Mouse (Mus musculus): ENCODE results near the gene Pepd. TPM values are rescaled to one million over a fixed set of nuclear protein-coding genes. Genes with fewer than 3 reads are reported as not detected.
A peak's percentile ranks its signal among the peaks of the same experiment; 100 is the strongest.

Gene Pepd
- polyA plus RNA-seq, 1 experiment from 2014 or later, result 53.4 TPM

DNA sequence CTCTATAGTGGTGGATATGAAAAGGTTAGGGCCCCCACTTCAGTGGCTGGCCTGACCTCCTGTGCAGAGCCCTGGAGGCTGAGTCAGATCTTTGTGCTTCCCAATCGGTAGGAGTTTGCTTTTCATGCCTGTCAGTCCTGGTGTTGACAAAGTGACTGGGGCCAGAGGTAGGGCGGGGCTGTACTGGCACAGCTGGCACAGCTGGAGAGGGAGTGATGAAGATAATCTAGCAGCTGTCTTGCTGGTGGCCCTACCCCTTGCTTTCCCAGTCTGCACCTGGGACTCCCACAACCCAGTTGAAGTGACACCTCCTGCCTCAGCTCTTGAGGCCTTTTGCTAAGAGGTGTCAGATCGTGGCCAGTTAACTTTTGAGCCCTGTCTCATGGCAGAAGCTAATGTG, 21.0 kb downstream of the Pepd start:
- Histone ChIP-seq H3K9ac (no peak overlapping the region), H3K36me3 (peaks cover 41% of the 10 kb centered on the region), H3K4me1 (peaks cover 15% of the 10 kb centered on the region), H3K27me3 (no peaks in the 10 kb centered on the region), H3K4me2 (no peak overlapping the region), H3K9me3 (peaks cover 4% of the 10 kb centered on the region; the same call in 1 of the 2 replicates), H3K4me3 (no peak overlapping the region), H3K27ac (no peak overlapping the region)
- 54% methylated on average over 3 of the region's 3 CpGs for WGBS
- ATAC-seq (ENCODE audit: insufficient number of reproducible peaks, insufficient read depth, low FRiP score, low TSS enrichment, low read depth), result no peak

DNA sequence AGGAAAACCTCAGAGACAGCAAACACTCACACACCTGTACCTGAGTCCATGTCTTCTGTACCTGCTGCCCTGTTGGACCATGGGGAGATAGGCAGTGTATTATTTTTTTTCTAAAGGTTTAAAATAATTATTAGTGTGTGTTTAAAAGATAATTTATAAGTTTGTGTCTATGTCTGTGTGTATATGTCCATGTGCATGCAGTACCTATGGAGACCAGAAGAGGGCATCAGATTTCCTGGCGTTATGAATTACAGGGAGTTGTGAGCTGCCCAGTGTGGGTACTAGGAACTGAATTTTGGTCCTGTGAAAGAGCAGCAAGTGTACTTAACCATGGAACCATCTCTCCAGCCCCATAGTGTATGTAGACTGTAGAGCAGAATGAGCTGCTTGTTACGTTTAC, 24.2 kb downstream of the Pepd start:
- no peak for ATAC-seq (ENCODE audit: insufficient number of reproducible peaks, insufficient read depth, low FRiP score, low TSS enrichment, low read depth)
- 91% methylated on average over 2 of the region's 2 CpGs for WGBS

DNA sequence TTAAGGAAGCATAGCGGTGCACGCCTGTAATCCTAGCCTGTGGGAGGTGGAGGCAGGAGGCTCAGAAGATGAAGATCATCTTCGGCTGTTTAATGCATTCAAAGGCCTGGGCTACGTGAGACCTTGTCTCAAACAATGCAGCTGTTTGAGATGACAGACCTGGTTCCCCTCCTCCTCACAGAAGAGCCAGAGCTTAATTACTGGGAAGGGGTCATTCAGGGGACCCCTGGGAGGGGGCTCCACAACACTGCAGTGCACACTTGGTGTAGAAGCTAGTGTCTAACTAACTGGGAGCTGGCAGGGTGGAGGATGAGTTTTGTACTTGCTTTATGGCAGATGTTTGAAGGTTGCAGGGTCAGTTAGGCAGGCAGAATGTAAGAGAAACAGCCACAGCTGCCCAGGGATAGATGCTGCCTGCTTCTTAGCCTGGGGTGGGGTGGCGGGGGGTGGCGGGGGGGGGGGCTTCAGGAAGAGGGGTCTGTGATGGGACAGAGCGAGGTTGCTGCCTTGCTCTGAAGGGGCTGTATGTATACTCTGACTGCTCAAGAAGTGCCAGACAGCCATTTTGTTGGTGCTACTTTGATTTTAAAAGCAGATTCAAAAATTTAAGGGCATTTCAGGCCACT, 26.6 kb downstream of the Pepd start:
- 32% methylated on average over 7 of the region's 7 CpGs for WGBS

More for the DNA sequence above, 24.2 kb downstream of the Pepd start:
- Histone ChIP-seq H3K9me3 (peaks cover 4% of the 10 kb centered on the region; the same call in 1 of the 2 replicates), H3K27ac (no peak overlapping the region), H3K27me3 (no peaks in the 10 kb centered on the region), H3K4me2 (no peak overlapping the region), H3K4me1 (peaks cover 21% of the 10 kb centered on the region), H3K4me3 (no peak overlapping the region), H3K9ac (no peak overlapping the region), H3K36me3 (peaks cover 41% of the 10 kb centered on the region)

GRCm38 (mm10) chr7:34939262-34939951, 27.2 kb downstream of the Pepd start:
- Histone ChIP-seq H3K9ac (0 out of 2 replicates have a peak overlapping the region, but pooled peaks have one; percentile 36), H3K4me3 (no peak overlapping the region), H3K4me1 (peaks cover 21% of the 10 kb centered on the region), H3K9me3 (peaks cover 4% of the 10 kb centered on the region; the same call in 1 of the 2 replicates), H3K27ac (peak overlapping the region; percentile 68), H3K36me3 (peaks cover 48% of the 10 kb centered on the region), H3K4me2 (0 out of 2 replicates have a peak overlapping the region, but pooled peaks have one; percentile 11), H3K27me3 (no peaks in the 10 kb centered on the region)
- WGBS, result 26% methylated on average over 14 of the region's 14 CpGs
- peak; percentile 59; the same call in 1 of the 2 replicates for ATAC-seq (ENCODE audit: insufficient number of reproducible peaks, insufficient read depth, low FRiP score, low TSS enrichment, low read depth)

More for the DNA sequence above, 26.6 kb downstream of the Pepd start:
- no peak overlapping the region for H3K4me2 ChIP-seq
- no peaks in the 10 kb centered on the region for H3K27me3 ChIP-seq
- no peak; the same call in 1 of the 2 replicates for ATAC-seq (ENCODE audit: insufficient number of reproducible peaks, insufficient read depth, low FRiP score, low TSS enrichment, low read depth)
- peaks cover 48% of the 10 kb centered on the region for H3K36me3 ChIP-seq
- H3K9me3 ChIP-seq, result peaks cover 4% of the 10 kb centered on the region; the same call in 1 of the 2 replicates
- no peak overlapping the region for H3K4me3 ChIP-seq
- peaks cover 21% of the 10 kb centered on the region for H3K4me1 ChIP-seq
- peak overlapping the region; percentile 68 for H3K27ac ChIP-seq
- H3K9ac ChIP-seq, result 0 out of 2 replicates have a peak overlapping the region, but pooled peaks have one; percentile 36

DNA sequence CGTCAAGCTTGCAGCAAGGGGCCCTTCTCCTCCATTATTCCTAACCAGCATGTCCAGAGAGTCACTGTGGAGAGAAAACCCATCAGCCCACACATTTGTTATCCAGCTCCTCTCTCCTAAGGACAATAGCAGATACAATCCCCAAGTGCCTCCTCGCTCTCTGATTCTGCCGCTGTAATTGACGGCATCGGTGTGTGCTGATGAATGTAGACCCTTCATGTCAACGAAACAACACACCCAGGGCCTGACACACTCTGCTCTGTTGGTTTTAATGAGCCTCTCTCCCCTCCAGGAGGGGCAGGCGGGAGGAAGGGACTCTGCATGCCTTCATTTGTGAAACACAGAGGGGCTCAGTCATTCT, 27.8 kb downstream of the Pepd start:
- H3K27me3 ChIP-seq, result no peaks in the 10 kb centered on the region
- H3K4me1 ChIP-seq, result peaks cover 21% of the 10 kb centered on the region
- H3K9me3 ChIP-seq, result peaks cover 4% of the 10 kb centered on the region; the same call in 1 of the 2 replicates
- H3K36me3 ChIP-seq, result peaks cover 45% of the 10 kb centered on the region
- H3K4me2 ChIP-seq, result no peak overlapping the region
- H3K9ac ChIP-seq, result no peak overlapping the region
- ATAC-seq (ENCODE audit: insufficient number of reproducible peaks, insufficient read depth, low FRiP score, low TSS enrichment, low read depth), result no peak
- 29% methylated on average over 7 of the region's 7 CpGs for WGBS
- H3K4me3 ChIP-seq, result no peak overlapping the region
- H3K27ac ChIP-seq, result peak overlapping the region; percentile 68

- Histone ChIP-seq H3K27ac (no peak overlapping the region), H3K9ac (no peak overlapping the region), H3K9me3 (no peaks in the 10 kb centered on the region), H3K27me3 (no peaks in the 10 kb centered on the region), H3K4me2 (no peak overlapping the region), H3K4me1 (peaks cover 16% of the 10 kb centered on the region), H3K36me3 (peaks cover 48% of the 10 kb centered on the region), H3K4me3 (no peak overlapping the region)
- ATAC-seq (ENCODE audit: insufficient number of reproducible peaks, insufficient read depth, low FRiP score, low TSS enrichment, low read depth), result no peak
- WGBS, result 74% methylated on average over 4 of the region's 4 CpGs
Measured at GRCm38 (mm10) chr7:34943581-34944123, 31.5 kb downstream of the Pepd start.

- no peaks in the 10 kb centered on the region for H3K27me3 ChIP-seq
- H3K9me3 ChIP-seq, result no peaks in the 10 kb centered on the region
- no peak overlapping the region for H3K4me2 ChIP-seq
- peaks cover 48% of the 10 kb centered on the region for H3K36me3 ChIP-seq
- no peaks in the 10 kb centered on the region for H3K4me1 ChIP-seq
- H3K27ac ChIP-seq, result no peak overlapping the region
- ATAC-seq (ENCODE audit: insufficient number of reproducible peaks, insufficient read depth, low FRiP score, low TSS enrichment, low read depth), result no peak
- no peak overlapping the region for H3K9ac ChIP-seq
- 79% methylated on average over 7 of the region's 7 CpGs for WGBS
- H3K4me3 ChIP-seq, result no peak overlapping the region
Measured at GRCm38 (mm10) chr7:34946269-34946925, 34.2 kb downstream of the Pepd start.

DNA sequence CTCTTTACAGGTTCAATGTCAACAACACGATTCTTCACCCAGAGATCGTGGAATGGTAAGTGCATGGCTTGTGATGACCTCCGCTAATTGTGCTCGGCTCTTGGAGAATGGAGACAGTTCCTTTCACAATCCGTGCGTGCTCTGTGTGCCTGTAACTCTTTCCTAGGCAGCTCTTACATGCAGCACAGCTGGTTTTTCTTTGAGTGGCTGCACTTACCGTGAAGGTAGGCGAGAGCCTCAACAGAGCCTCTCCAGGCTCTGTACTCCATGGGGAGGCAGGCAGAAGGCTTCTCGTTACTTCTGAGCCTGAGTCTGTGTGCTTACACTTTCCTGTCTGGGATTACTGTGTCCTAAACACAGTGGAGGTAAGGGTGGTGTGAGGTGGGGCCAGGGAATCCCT, 42.4 kb downstream of the Pepd start:
- no peak overlapping the region for H3K27ac ChIP-seq
- H3K4me3 ChIP-seq, result no peak overlapping the region
- peaks cover 3% of the 10 kb centered on the region; the same call in 1 of the 2 replicates for H3K4me1 ChIP-seq
- no peaks in the 10 kb centered on the region for H3K27me3 ChIP-seq
- peaks cover 18% of the 10 kb centered on the region; the same call in 1 of the 2 replicates for H3K36me3 ChIP-seq
- WGBS, result 79% methylated on average over 9 of the region's 9 CpGs
- H3K9ac ChIP-seq, result no peak overlapping the region
- no peaks in the 10 kb centered on the region for H3K9me3 ChIP-seq
- ATAC-seq (ENCODE audit: insufficient number of reproducible peaks, insufficient read depth, low FRiP score, low TSS enrichment, low read depth), result no peak
- no peak overlapping the region for H3K4me2 ChIP-seq

DNA sequence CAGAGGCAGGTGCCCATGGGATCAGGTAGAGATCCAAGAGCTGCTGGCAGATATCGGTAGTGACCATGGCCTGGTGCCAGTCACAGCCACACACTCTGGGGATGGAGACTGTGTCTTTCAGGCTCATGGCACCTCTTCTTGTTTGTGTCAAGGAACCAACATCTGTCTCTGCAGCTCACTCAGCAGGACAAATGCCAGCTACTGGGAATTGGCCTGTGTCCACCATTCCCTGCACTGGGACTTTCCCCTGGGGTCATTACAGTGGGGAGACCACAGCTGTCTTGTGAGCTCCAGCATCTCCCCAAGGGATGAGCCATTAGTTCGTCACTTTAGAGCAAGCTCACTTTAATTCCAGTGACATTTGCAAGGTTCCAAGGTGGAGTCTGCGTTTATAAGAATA, 43.1 kb downstream of the Pepd start:
- Histone ChIP-seq H3K4me3 (no peak overlapping the region), H3K36me3 (peaks cover 18% of the 10 kb centered on the region; the same call in 1 of the 2 replicates), H3K9me3 (no peaks in the 10 kb centered on the region), H3K4me2 (no peak overlapping the region), H3K27ac (no peak overlapping the region), H3K4me1 (peaks cover 3% of the 10 kb centered on the region; the same call in 1 of the 2 replicates), H3K27me3 (no peaks in the 10 kb centered on the region), H3K9ac (no peak overlapping the region)
- ATAC-seq (ENCODE audit: insufficient number of reproducible peaks, insufficient read depth, low FRiP score, low TSS enrichment, low read depth), result no peak
- 82% methylated on average over 3 of the region's 3 CpGs for WGBS

- H3K4me3 ChIP-seq, result no peak overlapping the region
- ATAC-seq (ENCODE audit: insufficient number of reproducible peaks, insufficient read depth, low FRiP score, low TSS enrichment, low read depth), result no peak
- H3K9me3 ChIP-seq, result no peaks in the 10 kb centered on the region
- no peaks in the 10 kb centered on the region for H3K27me3 ChIP-seq
- peaks cover 3% of the 10 kb centered on the region; the same call in 1 of the 2 replicates for H3K4me1 ChIP-seq
- peaks cover 17% of the 10 kb centered on the region; the same call in 1 of the 2 replicates for H3K36me3 ChIP-seq
- no peak overlapping the region for H3K27ac ChIP-seq
- H3K9ac ChIP-seq, result no peak overlapping the region
- 95% methylated on average over 8 of the region's 8 CpGs for WGBS
- H3K4me2 ChIP-seq, result no peak overlapping the region
Measured at GRCm38 (mm10) chr7:34957138-34957537, 45.0 kb downstream of the Pepd start.

DNA sequence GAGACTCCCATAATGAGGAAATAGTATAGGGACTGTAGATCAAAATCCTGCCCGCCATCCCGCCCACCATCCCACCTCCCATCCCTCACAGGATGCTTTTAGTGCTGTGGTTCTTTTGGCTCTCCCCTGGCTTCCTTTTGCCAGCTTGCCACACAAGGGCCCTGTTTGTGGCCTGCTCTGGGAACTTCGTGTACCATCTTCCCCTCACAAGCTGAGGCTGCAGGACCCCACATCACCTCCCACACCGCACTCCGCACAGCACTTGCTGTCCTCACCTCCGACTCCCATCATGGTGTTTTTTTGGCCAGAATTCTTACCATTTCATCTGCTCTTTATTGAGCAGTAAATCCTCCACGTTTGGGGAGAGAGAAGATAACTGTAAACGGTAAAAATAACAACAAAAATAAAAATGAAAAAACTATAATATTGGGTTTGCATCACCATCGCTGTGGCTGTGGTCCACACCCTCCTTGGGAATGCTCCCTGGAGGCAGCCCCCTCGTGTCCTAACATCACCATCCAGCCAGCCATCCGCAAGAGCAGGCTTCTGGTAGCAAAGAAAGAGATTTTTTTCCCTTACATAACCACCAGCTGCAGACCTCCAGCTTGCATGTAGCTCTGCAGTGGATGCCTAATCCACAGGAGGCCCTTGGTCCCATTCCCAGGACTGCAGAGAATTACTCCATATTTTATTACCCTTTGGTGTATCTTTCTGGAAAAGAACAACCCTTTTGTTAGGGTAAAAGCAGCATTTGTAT, 51.9 kb downstream of the Pepd start:
- no peaks in the 10 kb centered on the region for H3K9me3 ChIP-seq
- H3K4me2 ChIP-seq, result no peak overlapping the region
- WGBS, result 80% methylated on average over 11 of the region's 11 CpGs
- ATAC-seq (ENCODE audit: insufficient number of reproducible peaks, insufficient read depth, low FRiP score, low TSS enrichment, low read depth), result no peak
- H3K27me3 ChIP-seq, result no peaks in the 10 kb centered on the region
- H3K4me3 ChIP-seq, result no peak overlapping the region
- no peak overlapping the region for H3K9ac ChIP-seq
- H3K4me1 ChIP-seq, result peaks cover 19% of the 10 kb centered on the region; the same call in 1 of the 2 replicates
- H3K27ac ChIP-seq, result no peak overlapping the region
- peaks cover 4% of the 10 kb centered on the region for H3K36me3 ChIP-seq
